Mouse (Mus musculus) embryonic stem cell, embryonic (primary cell): ENCODE results near the gene Slc10a7.

Experiments
- CTCF ChIA-PET, 4 experiments: fragments of 300-600 bp in 2 of 4; fragments of 350-600 bp in 2 of 4; sonication (Branson Sonifier 250); formaldehyde crosslinking; loops; one replicate each; lab custom pipeline; 2022; ENCODE audit warnings: inconsistent platforms in 2 of 4; lab: Charles Lee
- POLR2A ChIA-PET, 4 experiments: fragments of 300-600 bp in 2 of 4; fragments of 350-600 bp in 2 of 4; sonication (Branson Sonifier 250); formaldehyde crosslinking; loops; one replicate each; lab custom pipeline; 2022; ENCODE audit warnings: antibody characterized with exemption in 4 of 4, inconsistent platforms in 1 of 4; lab: Charles Lee

The Slc10a7 gene

DNA sequence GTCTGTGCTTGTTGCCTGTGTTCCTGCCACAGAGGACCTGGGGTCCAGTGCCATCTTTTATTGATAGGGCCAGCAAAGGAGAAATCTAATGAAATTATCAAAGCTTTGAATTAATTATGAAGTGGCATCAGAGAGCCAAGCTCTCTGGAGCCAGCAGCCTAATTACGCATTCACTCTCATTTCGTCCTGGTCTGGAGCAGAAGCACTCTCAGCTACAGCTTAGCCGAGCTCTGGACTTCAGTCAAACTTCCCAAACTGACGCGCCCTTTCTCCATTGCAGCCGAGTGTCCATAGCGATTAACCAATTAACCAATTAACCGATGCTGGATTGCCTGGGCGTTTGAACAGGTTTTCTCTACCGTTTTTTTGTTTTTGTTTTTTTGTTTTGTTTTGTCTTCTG is 68.4 kb downstream of the Slc10a7 start:
- CTCF ChIA-PET, result interaction anchor here in 2 of 4 experiments (0.6 to 0.7 kb wide), 2 partner anchors 259 to 397 kb away, joined by 3 read pairs; no protein-coding TSS in a partner anchor
- POLR2A ChIA-PET, result interaction anchor here in 2 of 4 experiments (0.5 to 3.8 kb wide), 8 partner anchors 11 to 65 kb away, joined by 3 to 14 read pairs (median 4); no protein-coding TSS in a partner anchor

GRCm38 (mm10) chr8:78578036-78578435 is 68.9 kb downstream of the Slc10a7 start:
- ChIA-PET POLR2A (interaction anchor here in 2 of 4 experiments (0.6 to 3.8 kb wide), 8 partner anchors 8 to 86 kb away, joined by 3 to 14 read pairs (median 4); no protein-coding TSS in a partner anchor), CTCF (interaction anchor here in 1 of 4 experiments (0.7 kb wide), 1 partner anchor 397 kb away, joined by 3 read pairs; no protein-coding TSS in a partner anchor)

DNA sequence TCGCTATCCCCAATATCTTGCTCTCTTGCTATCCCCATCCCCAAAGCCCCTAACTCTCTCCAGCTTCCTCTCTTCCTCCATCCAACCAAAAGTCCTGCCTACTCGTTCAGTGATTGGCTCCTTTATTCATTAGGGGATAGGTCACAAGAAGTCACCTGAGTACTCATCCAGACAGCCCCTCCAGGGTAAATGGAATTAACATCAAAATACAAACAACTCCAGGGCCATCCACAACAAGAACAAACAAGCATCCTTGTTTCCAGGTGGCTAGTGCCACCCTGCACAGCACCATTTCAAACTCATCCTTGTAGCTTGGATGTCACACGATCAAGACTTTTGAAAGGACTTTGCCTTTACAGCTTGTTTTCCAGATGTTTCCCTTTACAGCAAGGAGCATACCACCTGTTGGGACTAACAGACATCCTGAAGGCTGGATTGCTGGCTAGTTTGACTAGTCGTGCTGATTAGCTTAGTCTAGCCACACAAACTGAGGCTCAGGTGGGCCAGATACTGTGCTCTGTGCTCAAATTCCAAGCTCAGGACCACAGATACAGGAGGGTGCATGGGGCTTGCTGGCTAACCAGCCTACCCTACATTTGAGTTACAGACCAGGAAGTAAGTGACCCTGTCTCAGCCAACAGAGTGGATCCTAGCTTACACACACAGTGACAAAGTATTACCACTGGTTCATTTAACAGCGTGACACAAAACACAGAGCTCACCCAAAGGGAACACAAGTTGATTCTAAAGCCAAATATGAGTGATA is 75.0 kb downstream of the Slc10a7 start:
- CTCF ChIA-PET, result interaction anchor here in 3 of 4 experiments (0.5 to 1.2 kb wide), 3 partner anchors 31 to 106 kb away, joined by 3 to 4 read pairs (median 3); no protein-coding TSS in a partner anchor

DNA sequence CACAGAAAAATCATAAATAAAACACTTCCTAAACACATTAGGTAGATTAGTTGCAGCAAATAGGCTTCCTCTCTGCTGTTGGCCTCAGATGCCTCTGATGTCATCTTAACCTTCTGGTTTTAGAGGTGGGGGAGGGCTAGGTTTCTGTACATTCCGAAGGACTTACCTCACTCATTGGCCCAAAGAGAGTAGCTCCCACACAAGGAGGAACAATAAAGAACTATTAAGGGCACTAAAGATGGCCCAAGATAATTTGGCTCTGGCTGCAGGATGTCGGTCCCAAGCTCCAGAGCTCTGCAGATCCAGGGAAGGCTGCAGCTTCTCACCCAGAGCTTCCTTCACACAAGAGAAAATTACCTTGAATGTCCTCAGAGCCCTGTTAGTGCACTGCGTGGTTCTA is 75.7 kb downstream of the Slc10a7 start:
- CTCF ChIA-PET, result interaction anchor here in 1 of 4 experiments (0.6 kb wide), 1 partner anchor 50 kb away, joined by 3 read pairs; no protein-coding TSS in a partner anchor
- POLR2A ChIA-PET, result interaction anchor here in 3 of 4 experiments (0.6 to 2.9 kb wide), 48 partner anchors 11 to 1054 kb away, joined by 3 to 44 read pairs (median 5); partner anchors contain the start of genes Pou4f2 (in 1 of the 3) and Ttc29 (in 1 of the 3)

More for the DNA sequence above, 75.0 kb downstream of the Slc10a7 start:
- POLR2A ChIA-PET, result interaction anchor here in 3 of 4 experiments (0.6 to 2.9 kb wide), 72 partner anchors 10 to 1055 kb away, joined by 3 to 44 read pairs (median 4); partner anchors contain the start of genes Pou4f2 (in 1 of the 3) and Ttc29 (in 1 of the 3)

- POLR2A ChIA-PET, result interaction anchor here in 3 of 4 experiments (1.2 to 4.1 kb wide), 5 partner anchors 9 to 13 kb away, joined by 5 to 17 read pairs (median 5); no protein-coding TSS in a partner anchor
These were observed 86.3 kb downstream of the Slc10a7 start for GRCm38 (mm10) chr8:78595481-78595908.

GRCm38 (mm10) chr8:78598237-78598636 is 89.1 kb downstream of the Slc10a7 start:
- ChIA-PET POLR2A (no interaction called here), CTCF (no interaction called here)

More at GRCm38 (mm10) chr8:78595481-78595908, 86.3 kb downstream of the Slc10a7 start:
- CTCF ChIA-PET, result no interaction called here

GRCm38 (mm10) chr8:78603084-78603483 is 93.9 kb downstream of the Slc10a7 start:
- ChIA-PET CTCF (no interaction called here), POLR2A (interaction anchor here in 2 of 4 experiments (1.5 to 1.9 kb wide), 2 partner anchors 19 to 22 kb away, joined by 3 to 4 read pairs; no protein-coding TSS in a partner anchor)

- ChIA-PET POLR2A (interaction anchor here in 2 of 4 experiments (0.6 to 1.8 kb wide), 6 partner anchors 8 to 534 kb away, joined by 3 to 7 read pairs (median 3); no protein-coding TSS in a partner anchor), CTCF (no interaction called here)
These were observed 95.3 kb downstream of the Slc10a7 start for GRCm38 (mm10) chr8:78604426-78604825.

DNA sequence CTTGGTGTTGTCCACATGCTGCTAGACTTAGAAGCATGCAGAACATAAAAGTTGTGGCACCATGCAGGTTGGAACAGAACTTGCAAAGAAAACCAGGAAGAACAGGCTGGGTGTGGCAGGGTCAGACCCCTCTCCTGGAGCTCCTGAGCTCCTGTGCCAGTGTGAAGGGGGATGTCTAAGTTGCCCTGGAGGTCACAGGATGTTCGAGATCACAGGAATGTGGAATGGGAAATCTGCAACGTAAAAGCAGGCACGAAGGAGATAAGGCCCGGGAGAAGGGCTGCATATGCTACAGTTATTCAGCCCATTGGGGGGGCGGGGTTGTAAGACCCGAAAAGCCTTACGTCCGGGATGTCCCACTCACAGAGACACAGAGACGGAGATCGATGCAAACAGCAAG is 100.2 kb downstream of the Slc10a7 start:
- ChIA-PET POLR2A (interaction anchor here in 3 of 4 experiments (0.5 to 3.5 kb wide), 19 partner anchors 9 to 298 kb away, joined by 3 to 23 read pairs (median 4); no protein-coding TSS in a partner anchor), CTCF (interaction anchor here in 2 of 4 experiments (0.6 to 1.2 kb wide), 3 partner anchors 14 to 930 kb away, joined by 3 to 4 read pairs (median 3); no protein-coding TSS in a partner anchor)

DNA sequence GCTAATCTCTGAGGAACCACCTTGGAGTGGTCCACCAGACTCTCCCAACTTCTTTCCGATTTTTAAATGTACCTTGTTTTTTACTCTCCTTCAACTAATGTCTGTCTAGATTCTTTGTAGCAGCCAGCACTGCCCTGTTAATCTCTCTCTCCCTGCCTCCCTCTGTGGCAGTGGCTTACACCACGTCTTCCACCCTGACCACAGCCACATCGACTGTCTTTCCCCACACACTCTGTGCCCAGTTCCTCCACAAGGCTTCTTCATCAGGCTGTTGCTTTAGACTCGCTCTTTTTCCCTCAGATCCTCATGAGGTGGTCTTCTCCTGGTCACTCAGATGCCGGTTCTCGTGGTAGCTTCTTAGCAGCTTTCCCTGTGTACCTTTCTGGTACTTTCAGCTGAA is 101.9 kb downstream of the Slc10a7 start:
- ChIA-PET POLR2A (interaction anchor here in 2 of 4 experiments (0.6 to 3.5 kb wide), 5 partner anchors 13 to 1028 kb away, joined by 3 to 23 read pairs (median 5); no protein-coding TSS in a partner anchor), CTCF (no interaction called here)

- ChIA-PET CTCF (interaction anchor here in 1 of 4 experiments (1.7 kb wide), 1 partner anchor 13 kb away, joined by 3 read pairs; no protein-coding TSS in a partner anchor), POLR2A (interaction anchor here in 2 of 4 experiments (1.1 to 4.1 kb wide), 6 partner anchors 12 to 37 kb away, joined by 3 to 23 read pairs (median 4); no protein-coding TSS in a partner anchor)
These were observed 113.2 kb downstream of the Slc10a7 start for GRCm38 (mm10) chr8:78622362-78622761.

DNA sequence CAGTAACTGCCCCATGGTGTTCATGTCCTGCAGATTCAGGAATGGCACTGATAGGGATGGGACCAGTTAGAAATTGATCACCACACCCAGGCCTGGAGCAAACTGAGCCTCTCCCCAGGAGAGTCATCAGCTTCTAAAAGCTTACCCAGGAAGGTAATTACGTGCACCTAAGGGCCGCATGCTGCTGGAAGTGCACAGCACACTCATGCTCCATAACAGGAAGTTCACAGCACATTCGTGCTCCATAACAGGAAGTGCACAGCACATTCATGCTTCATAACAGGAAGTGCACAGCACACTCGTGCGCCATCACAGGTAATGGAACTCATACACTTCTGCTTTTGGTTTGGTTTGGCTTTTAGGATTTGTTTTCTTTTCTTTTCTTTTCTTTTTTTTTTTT is 114.8 kb downstream of the Slc10a7 start:
- POLR2A ChIA-PET, result interaction anchor here in 1 of 4 experiments (0.9 to 4.1 kb wide), 4 partner anchors 11 to 64 kb away, joined by 3 to 23 read pairs (median 6); no protein-coding TSS in a partner anchor
- CTCF ChIA-PET, result interaction anchor here in 2 of 4 experiments (0.6 to 1.7 kb wide), 3 partner anchors 14 to 15 kb away, joined by 3 read pairs; no protein-coding TSS in a partner anchor

DNA sequence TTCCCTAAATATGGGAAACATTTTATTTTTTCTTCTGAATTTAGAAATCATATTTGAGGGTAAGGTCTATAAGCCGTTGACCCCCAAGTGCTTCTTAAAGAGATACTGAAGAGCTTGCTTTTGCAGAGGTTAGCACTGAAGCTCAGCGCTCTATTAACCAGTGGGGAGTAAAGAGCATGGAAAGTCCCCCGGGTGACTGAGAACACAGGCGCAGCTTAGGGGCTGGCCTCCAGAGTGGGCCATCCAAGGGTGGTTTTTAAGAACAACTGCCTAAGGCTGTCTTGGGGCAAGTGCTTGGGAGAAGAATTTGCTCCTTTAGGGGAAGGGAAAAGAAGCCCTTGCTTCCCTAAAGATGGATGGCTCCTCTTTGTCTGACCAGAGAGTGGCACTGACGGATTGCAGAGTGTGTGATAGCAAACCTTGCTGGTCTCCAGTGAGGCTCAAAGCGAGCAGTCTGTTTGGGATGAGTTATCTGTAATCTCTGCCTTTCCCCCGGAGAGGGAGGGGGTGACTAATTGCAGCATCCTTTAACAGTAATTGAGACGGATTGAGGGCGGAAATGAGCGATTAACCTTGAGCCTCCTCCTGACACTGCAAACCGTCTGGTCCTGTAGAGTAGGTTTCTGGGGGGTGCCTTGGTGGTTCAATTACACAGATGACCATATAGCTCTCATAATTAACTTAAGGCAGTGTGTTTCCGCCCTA is 115.7 kb downstream of the Slc10a7 start:
- CTCF ChIA-PET, result interaction anchor here in 2 of 4 experiments (0.6 to 1.0 kb wide), 3 partner anchors 14 to 52 kb away, joined by 3 to 9 read pairs (median 3); no protein-coding TSS in a partner anchor
- POLR2A ChIA-PET, result interaction anchor here in 3 of 4 experiments (0.6 to 4.1 kb wide), 9 partner anchors 10 to 671 kb away, joined by 3 to 23 read pairs (median 4); no protein-coding TSS in a partner anchor

DNA sequence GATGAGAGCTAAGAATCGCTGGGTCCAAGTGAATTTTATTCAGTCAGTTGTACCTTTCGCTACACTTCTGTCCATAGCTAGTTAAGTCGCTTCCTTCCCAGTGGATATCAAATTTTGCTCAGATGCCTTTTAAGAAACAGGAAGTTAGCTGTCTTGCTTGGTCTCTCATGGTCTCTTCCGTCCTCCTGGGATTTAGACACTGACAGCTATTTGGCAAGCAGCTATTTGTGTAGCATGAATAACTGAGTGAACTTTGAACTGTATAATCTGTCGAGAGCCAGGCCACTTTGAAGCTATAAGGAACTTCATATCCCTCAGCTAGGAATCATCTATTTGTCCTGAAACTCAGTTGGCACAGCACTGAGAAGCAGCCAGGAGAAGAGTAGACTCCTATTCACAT is 117.5 kb downstream of the Slc10a7 start:
- CTCF ChIA-PET, result interaction anchor here in 1 of 4 experiments (0.6 kb wide), 2 partner anchors 155 to 565 kb away, joined by 3 read pairs; no protein-coding TSS in a partner anchor
- POLR2A ChIA-PET, result interaction anchor here in 2 of 4 experiments (0.9 to 2.5 kb wide), 6 partner anchors 9 to 42 kb away, joined by 3 to 10 read pairs (median 3); no protein-coding TSS in a partner anchor

- POLR2A ChIA-PET, result interaction anchor here in 2 of 4 experiments (0.6 to 1.4 kb wide), 6 partner anchors 9 to 76 kb away, joined by 3 to 7 read pairs (median 4); no protein-coding TSS in a partner anchor
- CTCF ChIA-PET, result interaction anchor here in 1 of 4 experiments (0.5 kb wide), 1 partner anchor 246 kb away, joined by 5 read pairs; no protein-coding TSS in a partner anchor
These were observed 118.6 kb downstream of the Slc10a7 start for GRCm38 (mm10) chr8:78627793-78628192.

- POLR2A ChIA-PET, result interaction anchor here in 2 of 4 experiments (1.0 to 1.9 kb wide), 7 partner anchors 11 to 70 kb away, joined by 3 to 6 read pairs (median 3); no protein-coding TSS in a partner anchor
- CTCF ChIA-PET, result interaction anchor here in 1 of 4 experiments (0.6 kb wide), 1 partner anchor 260 kb away, joined by 3 read pairs; no protein-coding TSS in a partner anchor
These were observed 121.4 kb downstream of the Slc10a7 start for GRCm38 (mm10) chr8:78630414-78631164.
